Mouse (Mus musculus): ENCODE results near the gene Tfeb.

DNA sequence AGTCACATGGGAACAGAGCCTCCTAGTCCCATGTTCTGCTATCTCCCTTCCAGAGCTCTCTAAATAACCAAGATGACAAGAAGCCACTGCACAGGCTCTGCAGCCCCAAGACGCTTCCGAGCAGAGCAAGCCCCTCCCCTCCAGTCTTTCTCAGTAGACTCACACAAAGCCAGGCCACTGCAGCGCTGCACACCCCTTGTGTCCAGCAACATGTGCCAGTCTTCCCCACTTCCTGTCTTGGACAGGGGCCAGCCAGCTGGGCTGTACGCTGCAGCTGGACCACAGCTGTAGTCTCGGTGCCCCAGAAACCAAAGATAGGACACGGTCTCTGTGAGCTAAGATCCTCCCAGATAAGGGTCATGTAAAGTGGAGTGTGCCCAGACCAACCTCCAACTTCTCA is 101.0 kb downstream of the Tfeb start:
- TF ChIP-seq CTCF (conservative IDR thresholded peaks at IDR 0.05; ENCODE audit: insufficient read depth, insufficient read length, low read depth, low read length) (no peak), POLR2A (IDR thresholded peaks at IDR 0.05; ENCODE audit: low read depth, low read length) (no peak)

Data from kidney, adult 2 months (tissue).